In the genomic region with DNA sequence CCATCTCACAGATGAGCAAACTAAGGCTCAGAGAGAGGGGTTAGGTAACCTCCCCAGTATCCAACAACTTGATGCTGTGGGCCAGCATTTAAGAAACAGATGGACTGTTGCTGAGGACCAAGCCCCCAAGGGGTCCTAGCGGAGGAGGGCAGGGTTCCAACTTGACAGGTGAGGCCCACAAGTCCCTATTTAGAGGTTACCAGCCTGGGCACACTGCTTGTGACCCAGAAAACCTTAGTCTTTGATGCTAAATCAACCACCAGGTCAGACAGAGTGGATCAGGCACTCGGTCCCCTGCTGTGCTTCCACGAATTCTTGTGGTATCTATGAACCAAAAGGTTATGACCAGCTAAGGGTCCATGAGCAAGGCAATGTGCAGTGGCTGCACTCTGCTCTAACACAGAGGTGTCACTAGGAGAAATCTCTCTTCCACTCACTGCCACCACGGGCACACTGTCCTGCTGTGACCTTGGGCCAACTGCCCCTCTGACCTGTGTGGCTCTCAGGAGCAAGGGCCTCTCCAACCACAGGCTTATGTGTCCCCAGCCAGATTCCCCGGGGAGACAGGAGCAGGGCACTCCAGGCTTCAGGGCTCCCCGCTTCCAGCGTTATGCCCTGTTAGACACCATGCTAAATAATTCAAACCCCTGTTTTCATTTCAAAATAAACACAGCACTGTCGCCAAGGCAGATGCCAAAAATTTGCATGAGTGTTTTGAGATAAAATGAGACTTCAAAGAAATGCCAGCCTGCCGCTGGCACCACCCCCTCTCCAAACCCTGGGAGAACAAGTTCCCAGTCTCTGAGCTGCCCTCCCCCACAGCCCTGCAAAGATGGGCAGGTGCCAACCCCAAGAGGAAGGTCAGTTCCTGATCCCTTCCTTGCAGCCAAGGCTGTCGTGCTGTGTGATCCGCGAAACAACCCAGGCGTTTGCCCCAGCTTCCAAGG, we compare ENCODE assay signal across 9 mouse cellular contexts. TPM values are rescaled to one million over a fixed set of nuclear protein-coding genes. Genes with fewer than 3 reads are reported as not detected.
DNase-seq lines count a peak whose midpoint lies in the region; ATAC-seq and TF ChIP-seq lines count a peak whose summit lies in the region.
"Had no signal": no experiment of that assay in that cellular context is flagged by ENCODE, and none has a peak within 500 bp of the region (broad histone marks: within the 10 kb centered on the region; RNA-seq: fewer than 3 reads in every experiment).

No protein-coding gene starts in this region.

- peak overlapping the region; percentile 96 for H3K27ac ChIP-seq in forebrain, embryonic 13.5 days
- peak overlapping the region; percentile 89 for H3K27ac ChIP-seq in hindbrain, embryonic 15.5 days (replicated peaks)
- H3K27ac ChIP-seq: stomach, embryonic 15.5 days had no signal

- peak; percentile 79 for DNase-seq in cerebellum, adult 11-12 months
- no peak for DNase-seq in cerebellum, adult 9-10 months
- DNase-seq in adipocyte (ENCODE audit: low spot score): peak; percentile 68
- DNase-seq in lung, adult 2 months: peak; percentile 80
- DNase-seq in right cerebral cortex, postnatal 25 days: peak; percentile 68

- no peak for TF ChIP-seq CTCF in lung, adult 2 months (IDR thresholded peaks at IDR 0.05; ENCODE audit: insufficient read depth, low read length)

- H3K27me3 ChIP-seq in forebrain, embryonic 13.5 days: no peaks in the 10 kb centered on the region
- H3K27me3 ChIP-seq in hindbrain, embryonic 15.5 days: no peaks in the 10 kb centered on the region
- H3K27me3 ChIP-seq: stomach, embryonic 15.5 days had no signal

- H3K4me1 ChIP-seq in forebrain, embryonic 13.5 days: peaks cover 81% of the 10 kb centered on the region
- peaks cover 84% of the 10 kb centered on the region for H3K4me1 ChIP-seq in hindbrain, embryonic 15.5 days (replicated peaks)
- H3K4me1 ChIP-seq in lung, adult 2 months (ENCODE audit: control insufficient read depth, insufficient read depth, low read length): peaks cover 56% of the 10 kb centered on the region

- 41% methylated on average over 13 of the region's 13 CpGs for WGBS in forebrain, embryonic 13.5 days
- WGBS in hindbrain, embryonic 15.5 days: 37% methylated on average over 13 of the region's 13 CpGs
- 27% methylated on average over 13 of the region's 13 CpGs for WGBS in lung, adult 2 months

- peak overlapping the region; percentile 90; the same call in 1 of the 2 replicates for H3K4me3 ChIP-seq in forebrain, embryonic 13.5 days
- peak overlapping the region; percentile 9; the same call in 1 of the 2 replicates for H3K4me3 ChIP-seq in hindbrain, embryonic 15.5 days
- no peak overlapping the region for H3K4me3 ChIP-seq in lung, adult 2 months (replicated peaks; ENCODE audit: extremely low read depth, low read depth, low read length)
- H3K4me3 ChIP-seq: stomach, embryonic 15.5 days had no signal

- no peaks in the 10 kb centered on the region for H3K36me3 ChIP-seq in forebrain, embryonic 13.5 days (ENCODE audit: poor library complexity, severe bottlenecking)
- H3K36me3 ChIP-seq in hindbrain, embryonic 15.5 days: no peaks in the 10 kb centered on the region
- H3K36me3 ChIP-seq: stomach, embryonic 15.5 days had no signal

- H3K4me2 ChIP-seq in forebrain, embryonic 13.5 days: peak overlapping the region; percentile 86
- H3K4me2 ChIP-seq in hindbrain, embryonic 15.5 days: peak overlapping the region; percentile 79
- H3K4me2 ChIP-seq: stomach, embryonic 15.5 days had no signal

- ATAC-seq in forebrain, embryonic 13.5 days: no peak
- ATAC-seq in hindbrain, embryonic 15.5 days (ENCODE audit: low FRiP score, low read depth): no peak
- no peak for ATAC-seq in granulocyte monocyte progenitor cell, adult 5-6 weeks (replicated peaks; ENCODE audit: poor library complexity, severe bottlenecking)

- TF ChIP-seq POLR2A in lung, adult 2 months (IDR thresholded peaks at IDR 0.05; ENCODE audit: borderline replicate concordance, extremely low read depth, low read depth, low read length): no peak; the same call in 1 of the 2 replicates

- H3K9me3 ChIP-seq in forebrain, embryonic 13.5 days (replicated peaks): no peaks in the 10 kb centered on the region
- no peaks in the 10 kb centered on the region for H3K9me3 ChIP-seq in hindbrain, embryonic 15.5 days
- H3K9me3 ChIP-seq: stomach, embryonic 15.5 days had no signal

- peak overlapping the region; percentile 41; the same call in 1 of the 2 replicates for H3K9ac ChIP-seq in forebrain, embryonic 13.5 days
- peak overlapping the region; percentile 33 for H3K9ac ChIP-seq in hindbrain, embryonic 15.5 days
- H3K9ac ChIP-seq: stomach, embryonic 15.5 days had no signal

RNA-seq across cellular contexts. Expression of a gene that starts 4.0 kb away (rescaled TPM):
- polyA plus RNA-seq in forebrain, embryonic 13.5 days (2015; fragmentation: Nextera tagmentation; extraction: Ambion mirVana): 25.6 and 27.3 TPM in 2 replicates
- polyA plus RNA-seq in hindbrain, embryonic 15.5 days (2015; fragmentation: Nextera tagmentation; extraction: Ambion mirVana): 26.3 and 28.7 TPM in 2 replicates
- polyA plus RNA-seq in lung, adult 2 months (2012; rRNA removed): 65.5 and 78.9 TPM in 2 replicates
- total RNA-seq in granulocyte monocyte progenitor cell, adult 5-6 weeks (2014; fragmentation: Nextera tagmentation): 47.9 and 77.4 TPM in 2 replicates
- 5.3 and 11.8 TPM in 2 replicates for total RNA-seq in granulocyte monocyte progenitor cell, adult 5-6 weeks (2017)
